Mouse (Mus musculus) CD8-positive naive resting alpha-beta T cell, adult 2 months (primary cell): ENCODE data around the gene Sf3a1.
"Not testable (repeated sequence)": the region's sequence is repeated elsewhere in the genome, so short reads cannot be mapped to it uniquely, and the experiment has no call there.

Source experiments
- DNase-seq, 2 experiments: peaks; one replicate each; pipeline ENCODE4 v3.0.0; 2022; ENCODE audit warnings: low read depth in 2 of 2, low spot score in 2 of 2

The Sf3a1 gene

GRCm38 (mm10) chr11:4184251-4184952, 24.3 kb downstream of the Sf3a1 start:
- no peak for DNase-seq

- not testable (repeated sequence) for DNase-seq
These were observed 25.3 kb downstream of the Sf3a1 start for GRCm38 (mm10) chr11:4185480-4185879.

GRCm38 (mm10) chr11:4186486-4187317, 26.6 kb downstream of the Sf3a1 start, which contains the start of gene Tbc1d10a:
Gene Tbc1d10a (plus strand): TSS chr11:4186789.
- DNase-seq, result peak; percentile 98

GRCm38 (mm10) chr11:4187318-4187700, 27.2 kb downstream of the Sf3a1 start:
- no peak for DNase-seq

GRCm38 (mm10) chr11:4189182-4189581, 29.0 kb downstream of the Sf3a1 start:
- no peak for DNase-seq

GRCm38 (mm10) chr11:4190677-4191076, 30.5 kb downstream of the Sf3a1 start:
- DNase-seq, result no peak

- DNase-seq, result no peak
These were observed 32.6 kb downstream of the Sf3a1 start for GRCm38 (mm10) chr11:4192757-4193156.

- DNase-seq, result no peak
These were observed 33.3 kb downstream of the Sf3a1 start for GRCm38 (mm10) chr11:4193420-4193819.

- no peak for DNase-seq
These were observed 35.5 kb downstream of the Sf3a1 start for GRCm38 (mm10) chr11:4195597-4196031.

- no peak for DNase-seq
These were observed 36.5 kb downstream of the Sf3a1 start for GRCm38 (mm10) chr11:4196636-4197035.

GRCm38 (mm10) chr11:4197691-4198090, 37.5 kb downstream of the Sf3a1 start:
- no peak for DNase-seq

- DNase-seq, result no peak
These were observed 42.0 kb downstream of the Sf3a1 start for GRCm38 (mm10) chr11:4201981-4202700.

GRCm38 (mm10) chr11:4202995-4203704, 43.0 kb downstream of the Sf3a1 start:
- DNase-seq, result peak; percentile 38 to 44

- DNase-seq, result peak; percentile 46 to 47
These were observed 43.5 kb downstream of the Sf3a1 start for GRCm38 (mm10) chr11:4203705-4204074.

GRCm38 (mm10) chr11:4205097-4205655, 45.0 kb downstream of the Sf3a1 start:
- no peak for DNase-seq

- DNase-seq, result peak in 1 of 2 experiments; percentile 34
These were observed 45.8 kb downstream of the Sf3a1 start for GRCm38 (mm10) chr11:4205951-4206350.

- peak; percentile 39 to 46 for DNase-seq
These were observed 46.4 kb downstream of the Sf3a1 start for GRCm38 (mm10) chr11:4206563-4206962.

- DNase-seq, result no peak
These were observed 47.5 kb downstream of the Sf3a1 start for GRCm38 (mm10) chr11:4207655-4208054.

GRCm38 (mm10) chr11:4209556-4209955, 49.4 kb downstream of the Sf3a1 start:
- DNase-seq, result no peak

GRCm38 (mm10) chr11:4210786-4211185, 50.6 kb downstream of the Sf3a1 start:
- no peak for DNase-seq

- no peak for DNase-seq
These were observed 53.0 kb downstream of the Sf3a1 start for GRCm38 (mm10) chr11:4213107-4213506.
